Mouse (Mus musculus) cortical plate, adult 2 months (tissue): Measurements from ENCODE around the gene Nppa. TPM values are rescaled to one million over a fixed set of nuclear protein-coding genes. Genes with fewer than 3 reads are reported as not detected.
"Not testable (repeated sequence)": the region's sequence is repeated elsewhere in the genome, so short reads cannot be mapped to it uniquely, and the experiment has no call there.

Source experiments
- H3K27ac ChIP-seq: fragments of 200-500 bp; 2 replicates; pipeline ENCODE4 v1.5.1; 2012; ENCODE audit warnings: low read length, control low read depth, inconsistent platforms; ENCODE audit not compliant: insufficient read depth
- H3K4me1 ChIP-seq: fragments of 200-500 bp; 2 replicates; pipeline ENCODE4 v1.6.1; 2011; ENCODE audit warnings: low read length; ENCODE audit not compliant: control insufficient read depth, insufficient read depth
- H3K4me3 ChIP-seq: fragments of 200-500 bp; 2 replicates; pipeline ENCODE4 v1.5.1; 2011; ENCODE audit warnings: mild to moderate bottlenecking, low read length, control low read depth; ENCODE audit not compliant: insufficient read depth
- CTCF ChIP-seq: fragments of 200-500 bp; IDR thresholded peaks from 2 replicates; pipeline ENCODE4 v1.5.1; 2011; ENCODE audit warnings: mild to moderate bottlenecking, control low read depth, low read length; ENCODE audit not compliant: insufficient read depth; ENCODE audit errors: extremely low read depth
- POLR2A ChIP-seq: fragments of 200-500 bp; IDR thresholded peaks from 2 replicates; pipeline ENCODE4 v1.6.1; 2011; ENCODE audit warnings: mild to moderate bottlenecking, low read length, control low read depth; ENCODE audit not compliant: insufficient read depth; ENCODE audit errors: extremely low read depth
- polyA plus RNA-seq: library from polyadenylated mRNA; depleted of rRNA; stranded (reverse); fragments of >200 nt; gene quantifications from 2 replicates; pipeline ENCODE4 v1.2.3, GENCODE M21; 2012; rRNA removed

The Nppa gene
- polyA plus RNA-seq, 1 experiment, result 0.21 TPM

DNA sequence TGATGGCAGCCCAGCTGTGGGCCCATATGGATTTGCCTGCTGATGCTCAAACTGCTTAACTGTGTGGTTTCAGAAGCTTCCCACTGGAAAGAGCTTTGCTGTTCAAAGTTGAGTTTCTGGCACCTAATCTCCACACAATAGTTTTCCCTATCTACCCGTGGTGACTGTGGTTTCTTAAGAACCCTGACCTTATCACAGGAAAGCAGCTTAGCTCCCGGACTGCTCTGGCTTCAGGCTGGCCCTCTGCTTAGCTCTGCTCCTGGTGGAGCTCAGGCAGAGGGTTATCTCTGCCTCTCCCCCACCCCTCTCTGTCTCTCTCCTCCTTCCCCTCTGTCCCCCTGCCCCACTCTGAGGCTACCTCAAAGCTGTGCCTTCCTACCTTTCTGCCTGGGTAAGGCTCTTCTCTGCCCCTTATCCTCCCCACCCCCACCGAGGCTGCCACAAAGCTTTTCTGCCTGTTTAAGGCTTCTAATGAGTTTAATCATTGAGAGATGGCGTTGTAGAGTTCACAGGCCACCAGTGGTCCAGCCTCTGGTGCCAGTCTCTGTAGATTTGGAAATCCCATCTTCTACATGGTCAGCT, 46.0 kb downstream of the Nppa start:
- Histone ChIP-seq H3K4me3 (no peak overlapping the region), H3K27ac (no peak overlapping the region), H3K4me1 (0 out of 2 replicates have a peak, but pooled peaks cover 2% of the 10 kb centered on the region)
- TF ChIP-seq CTCF (no peak), POLR2A (no peak)

DNA sequence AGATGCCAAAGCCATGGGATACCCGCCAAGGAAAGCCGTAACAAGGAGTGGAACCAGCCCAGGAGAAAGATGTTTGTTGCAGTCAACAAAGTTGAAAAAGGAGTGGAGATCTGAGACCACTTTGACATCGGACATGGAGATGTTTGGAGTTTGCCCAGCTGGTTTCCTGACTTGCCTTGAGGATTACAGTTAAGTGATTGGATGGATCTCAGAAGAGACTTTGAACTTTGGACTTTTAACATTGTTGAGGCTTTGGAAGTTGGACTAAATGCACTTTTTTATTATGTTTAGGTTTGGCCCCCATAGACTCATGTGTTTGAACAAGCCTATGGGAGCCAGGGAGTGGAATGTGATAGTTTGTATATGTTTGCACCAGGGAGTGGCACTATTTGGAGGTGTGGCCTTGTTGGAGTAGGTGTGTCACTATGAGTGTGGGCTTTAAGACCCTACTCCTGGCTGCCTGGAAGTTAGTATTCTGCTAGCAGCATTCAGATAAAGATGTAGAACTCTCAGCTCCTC, 49.9 kb downstream of the Nppa start:
- H3K4me1 ChIP-seq, H3K27ac ChIP-seq: not testable (repeated sequence)

DNA sequence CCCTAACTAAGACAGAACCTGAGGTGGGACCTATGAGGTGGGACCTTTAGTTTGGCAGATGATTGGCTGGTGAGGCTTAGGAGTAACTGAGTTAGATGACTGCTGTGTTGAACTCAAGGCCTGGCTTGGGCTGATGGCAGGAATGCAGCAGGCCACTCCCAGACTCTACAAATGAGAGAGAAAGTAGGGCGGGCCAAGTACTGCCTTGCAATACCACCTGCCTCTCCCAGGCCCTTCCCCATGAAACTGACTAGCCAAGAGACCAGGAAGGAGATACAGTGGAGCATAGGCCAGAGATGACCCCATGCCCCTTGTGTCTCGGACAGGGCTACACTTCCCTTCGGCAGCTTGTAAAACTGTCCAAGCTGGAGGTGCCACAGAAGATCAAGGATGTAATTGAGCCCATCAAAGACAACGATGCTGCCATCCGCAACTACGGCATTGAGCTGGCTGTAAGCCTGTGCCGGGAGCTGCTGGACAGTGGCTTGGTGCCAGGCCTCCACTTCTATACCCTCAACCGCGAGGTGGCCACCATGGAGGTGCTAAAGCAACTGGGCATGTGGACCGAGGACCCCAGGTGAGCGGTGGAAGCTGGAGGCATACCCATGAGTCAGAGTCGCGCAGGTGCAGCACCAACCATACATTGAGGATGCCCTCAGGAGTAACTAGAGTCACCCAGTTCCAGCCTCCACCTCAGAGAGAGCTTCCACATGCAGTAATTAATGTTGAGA, 50.7 kb downstream of the Nppa start:
- TF ChIP-seq CTCF (no peak), POLR2A (no peak)
- H3K4me1 ChIP-seq, result no peaks in the 10 kb centered on the region
- H3K4me3 ChIP-seq, result no peak overlapping the region
- no peak overlapping the region for H3K27ac ChIP-seq

More for the DNA sequence above, 49.9 kb downstream of the Nppa start:
- not testable (repeated sequence) for H3K4me3 ChIP-seq

Other genes with a start within 250 kb of the Nppa start
- gene Zfp984, start 190.9 kb upstream of the Nppa start, polyA plus RNA-seq, result 3.7 and 4.0 TPM in 2 replicates
- 9.9 and 10.0 TPM in 2 replicates for gene Zfp933, start 152.4 kb upstream of the Nppa start, polyA plus RNA-seq
- gene Miip, start 131.9 kb upstream of the Nppa start, polyA plus RNA-seq, result 57.6 and 62.3 TPM in 2 replicates
- 7.1 and 7.8 TPM in 2 replicates for gene Fv1, start 131.7 kb upstream of the Nppa start, polyA plus RNA-seq
- gene Mfn2, start 96.0 kb upstream of the Nppa start, polyA plus RNA-seq, result 101 and 105 TPM in 2 replicates
- 21.9 and 24.4 TPM in 2 replicates for gene Plod1, start 64.0 kb upstream of the Nppa start, polyA plus RNA-seq
- gene 2510039O18Rik, start 59.8 kb upstream of the Nppa start, polyA plus RNA-seq, result 33.2 TPM in 2 replicates
- not detected in 2 replicates for gene Nppb, start 14.9 kb upstream of the Nppa start, polyA plus RNA-seq
- gene Clcn6, start 38.1 kb downstream of the Nppa start, polyA plus RNA-seq, result 44.6 and 45.0 TPM in 2 replicates
- 32.2 and 34.2 TPM in 2 replicates for gene Mthfr, start 38.4 kb downstream of the Nppa start, polyA plus RNA-seq
- gene Agtrap, start 87.3 kb downstream of the Nppa start, polyA plus RNA-seq, result 5.8 and 6.1 TPM in 2 replicates
- 24.2 and 25.2 TPM in 2 replicates for gene Mad2l2, start 129.7 kb downstream of the Nppa start, polyA plus RNA-seq
- 0.42 and 0.45 TPM in 2 replicates for gene Draxin, start 130.0 kb downstream of the Nppa start, polyA plus RNA-seq
- gene Fbxo6, start 151.4 kb downstream of the Nppa start, polyA plus RNA-seq, result 38.5 and 41.3 TPM in 2 replicates
- 236 and 238 TPM in 2 replicates for gene Fbxo44, start 159.8 kb downstream of the Nppa start, polyA plus RNA-seq
- 139 and 142 TPM in 2 replicates for gene Fbxo2, start 159.9 kb downstream of the Nppa start, polyA plus RNA-seq